Mouse (Mus musculus) limb, embryonic 10.5 days (tissue): ENCODE data around the gene Noc3l. TPM values are rescaled to one million over a fixed set of nuclear protein-coding genes. Genes with fewer than 3 reads are reported as not detected.

Source experiments
- DNase-seq: peaks from one replicate; pipeline ENCODE4 v3.0.0-alpha.2; 2017; ENCODE audit warnings: low spot score
- H3K27ac ChIP-seq: fragments of 300-500 bp; sonication (generic); 2 replicates; pipeline ENCODE4 v1.5.1; 2016; ENCODE audit warnings: mild to moderate bottlenecking
- H3K27me3 ChIP-seq: fragments of 300-500 bp; sonication (generic); 2 replicates; pipeline ENCODE4 v1.6.1; 2016; ENCODE audit warnings: low read depth, mild to moderate bottlenecking; ENCODE audit not compliant: poor library complexity, severe bottlenecking
- H3K36me3 ChIP-seq: fragments of 300-500 bp; sonication (generic); 2 replicates; pipeline ENCODE4 v1.6.1; 2016; ENCODE audit warnings: mild to moderate bottlenecking, moderate library complexity
- H3K4me1 ChIP-seq: fragments of 300-500 bp; sonication (generic); 2 replicates; pipeline ENCODE4 v1.6.1; 2016
- H3K4me3 ChIP-seq: fragments of 300-500 bp; sonication (generic); 2 replicates; pipeline ENCODE4 v1.5.1; 2016; ENCODE audit warnings: mild to moderate bottlenecking, moderate library complexity
- H3K9me3 ChIP-seq: fragments of 300-500 bp; sonication (generic); replicated peaks from 2 replicates; pipeline ENCODE4 v1.6.1; 2016; ENCODE audit warnings: mild to moderate bottlenecking
- WGBS: fragments of 180-500 bp; shearing (Covaris S2); methylation state at CpG from one replicate; pipeline ENCODE4 v1.1.7; 2016; 5-methylcytosine and 5-hydroxymethylcytosine counted together
- polyA plus RNA-seq: library from polyadenylated mRNA; unstranded; fragments of >200 nt; fragmentation: Nextera tagmentation; extraction: Ambion mirVana; gene quantifications from 2 replicates; pipeline ENCODE4 v1.2.1, GENCODE M21; 2016

Noc3l gene
- 11.2 and 11.7 TPM in 2 replicates for polyA plus RNA-seq

DNA sequence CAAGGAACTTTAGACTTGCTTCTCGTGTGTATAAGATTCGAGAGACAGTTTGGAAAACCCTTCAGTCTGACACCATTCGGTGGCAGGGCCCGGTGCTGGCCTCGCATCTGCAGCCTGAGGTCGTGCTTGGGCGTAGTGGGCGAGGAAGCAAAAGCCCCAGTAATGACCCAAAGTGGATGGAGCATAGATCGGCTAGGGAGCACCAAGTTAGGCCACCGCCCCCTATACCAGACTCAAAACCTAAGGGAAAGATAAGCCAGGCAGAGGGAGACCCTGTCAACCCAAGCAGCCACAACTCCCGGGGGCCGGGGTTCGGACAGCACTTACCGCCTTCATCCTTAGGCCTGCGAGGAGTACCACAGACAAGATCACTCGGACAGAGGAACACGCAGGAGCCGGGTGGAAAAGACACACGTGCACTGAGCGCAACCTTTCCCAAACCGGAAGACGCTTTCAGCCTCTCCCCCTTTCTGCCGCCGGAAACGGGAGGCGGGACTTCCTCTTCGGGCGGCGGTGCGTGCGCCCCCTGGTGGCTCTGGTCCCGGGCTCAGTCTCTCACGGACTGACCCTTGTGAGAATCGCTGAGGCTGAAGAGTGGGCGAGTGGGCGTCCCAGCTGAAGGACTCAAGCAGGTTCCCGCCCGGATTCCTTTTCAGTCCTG lies at the start of gene Noc3l:
TSS of gene Noc3l (minus strand) at position 472 of the 661 bp plus-strand sequence.
- Histone ChIP-seq H3K27ac (peak within 1 kb of the TSS; percentile 89), H3K9me3 (no peaks in the 10 kb centered on the region), H3K4me3 (peak within 1 kb of the TSS; percentile 87), H3K27me3 (no peaks in the 10 kb centered on the region), H3K4me1 (peaks cover 19% of the 10 kb centered on the region), H3K36me3 (peaks cover 27% of the 10 kb centered on the region)
- peak; percentile 99 for DNase-seq
- under 1% methylated on average over 38 of the region's 38 CpGs for WGBS

DNA sequence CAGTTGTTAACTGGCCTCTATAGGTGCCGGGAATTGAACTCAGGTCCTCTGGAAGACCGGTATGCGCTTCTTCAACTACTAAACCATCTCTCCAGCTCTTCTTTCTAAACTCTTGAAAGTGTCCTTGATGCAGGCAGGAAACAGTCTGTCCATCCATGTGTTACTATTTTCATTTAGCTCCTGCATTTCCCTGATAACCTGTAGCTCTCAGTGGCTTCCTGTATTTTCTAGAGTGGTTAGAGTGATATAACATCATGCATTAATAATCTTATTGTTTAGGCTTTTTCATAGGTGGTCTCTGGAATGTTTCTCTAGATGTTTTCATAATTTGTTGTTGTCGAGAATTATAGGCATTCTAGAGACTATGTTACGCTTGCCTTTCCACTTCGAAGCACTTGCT lies 43.5 kb upstream of the Noc3l start:
- no peaks in the 10 kb centered on the region for H3K9me3 ChIP-seq
- no peaks in the 10 kb centered on the region for H3K27me3 ChIP-seq
- H3K4me3 ChIP-seq: no peak overlapping the region
- H3K36me3 ChIP-seq: no peaks in the 10 kb centered on the region
- H3K27ac ChIP-seq: no peak overlapping the region
- DNase-seq: no peak
- 97% methylated on average over 6 of the region's 6 CpGs for WGBS
- no peaks in the 10 kb centered on the region for H3K4me1 ChIP-seq

DNA sequence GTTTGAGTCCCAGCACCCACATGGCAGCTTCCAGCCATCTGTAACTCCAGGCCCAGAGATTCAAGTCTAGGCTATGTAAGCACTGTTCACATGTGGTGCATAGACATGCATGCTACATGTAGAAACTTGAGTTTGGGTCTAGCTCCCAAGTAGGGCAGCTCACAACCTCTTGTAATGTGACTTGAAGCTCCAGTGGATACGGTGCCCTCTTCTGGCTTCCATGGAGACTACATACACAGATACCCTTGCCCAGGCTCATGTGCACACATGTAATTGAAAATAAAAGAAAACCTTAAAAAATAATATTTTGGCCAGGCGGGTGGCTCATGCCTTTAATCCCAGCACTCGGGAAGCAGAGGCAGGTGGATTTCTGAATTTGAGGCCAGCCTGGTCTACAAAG lies 39.2 kb upstream of the Noc3l start:
- no peaks in the 10 kb centered on the region for H3K27me3 ChIP-seq
- H3K36me3 ChIP-seq: no peaks in the 10 kb centered on the region
- H3K27ac ChIP-seq: no peak overlapping the region
- no peak overlapping the region for H3K4me3 ChIP-seq
- WGBS: 94% methylated on average over 3 of the region's 3 CpGs
- no peaks in the 10 kb centered on the region for H3K4me1 ChIP-seq
- DNase-seq: no peak
- no peaks in the 10 kb centered on the region for H3K9me3 ChIP-seq

DNA sequence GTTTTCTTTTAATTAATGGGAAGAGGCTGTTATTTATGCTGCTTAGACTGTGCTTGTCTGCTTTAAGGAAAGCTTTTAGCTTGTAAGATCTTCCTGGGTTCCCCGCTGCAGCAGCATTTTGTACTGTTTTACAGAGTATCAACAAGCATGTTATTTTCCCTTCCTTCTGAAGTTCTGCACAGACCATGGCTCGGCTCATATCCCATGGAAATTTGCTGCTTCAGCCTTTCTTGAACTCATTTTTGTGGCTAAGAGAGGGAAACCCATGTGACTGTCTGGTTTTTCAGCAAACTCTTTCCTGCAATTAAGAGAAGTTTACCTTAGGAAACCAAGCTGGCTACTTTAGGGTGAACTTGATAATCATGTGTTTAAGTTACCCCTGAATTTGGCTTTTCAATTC lies 27.3 kb upstream of the Noc3l start:
- H3K4me1 ChIP-seq: no peaks in the 10 kb centered on the region
- no peak overlapping the region for H3K4me3 ChIP-seq
- no peaks in the 10 kb centered on the region for H3K36me3 ChIP-seq
- no peak for DNase-seq
- H3K27me3 ChIP-seq: no peaks in the 10 kb centered on the region
- H3K9me3 ChIP-seq: no peaks in the 10 kb centered on the region
- 82% methylated on average over 2 of the region's 2 CpGs for WGBS
- no peak overlapping the region for H3K27ac ChIP-seq

DNA sequence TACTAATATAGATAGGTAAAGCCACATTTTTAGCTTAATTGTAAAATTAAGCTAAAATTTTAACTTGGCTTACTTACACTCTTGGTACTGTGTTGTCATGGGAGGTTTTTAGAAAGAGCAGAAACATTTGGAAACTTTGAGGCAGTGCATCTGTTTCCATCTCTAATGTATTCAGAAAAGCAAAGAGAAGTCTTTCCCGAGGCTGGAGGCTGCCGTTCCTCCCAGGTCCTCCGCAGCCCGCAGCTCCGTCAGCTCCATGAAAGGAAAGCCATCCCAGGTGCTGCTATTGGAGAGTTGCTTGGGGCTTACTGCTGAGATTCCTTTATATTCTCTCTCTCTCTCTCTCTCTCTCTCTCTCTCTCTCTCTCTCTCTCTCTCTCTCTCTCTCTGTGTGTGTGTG lies 25.8 kb upstream of the Noc3l start:
- Histone ChIP-seq H3K27me3 (no peaks in the 10 kb centered on the region), H3K27ac (no peak overlapping the region), H3K9me3 (no peaks in the 10 kb centered on the region), H3K36me3 (no peaks in the 10 kb centered on the region), H3K4me3 (no peak overlapping the region), H3K4me1 (no peaks in the 10 kb centered on the region)
- WGBS: 82% methylated on average over 5 of the region's 5 CpGs
- DNase-seq: no peak

DNA sequence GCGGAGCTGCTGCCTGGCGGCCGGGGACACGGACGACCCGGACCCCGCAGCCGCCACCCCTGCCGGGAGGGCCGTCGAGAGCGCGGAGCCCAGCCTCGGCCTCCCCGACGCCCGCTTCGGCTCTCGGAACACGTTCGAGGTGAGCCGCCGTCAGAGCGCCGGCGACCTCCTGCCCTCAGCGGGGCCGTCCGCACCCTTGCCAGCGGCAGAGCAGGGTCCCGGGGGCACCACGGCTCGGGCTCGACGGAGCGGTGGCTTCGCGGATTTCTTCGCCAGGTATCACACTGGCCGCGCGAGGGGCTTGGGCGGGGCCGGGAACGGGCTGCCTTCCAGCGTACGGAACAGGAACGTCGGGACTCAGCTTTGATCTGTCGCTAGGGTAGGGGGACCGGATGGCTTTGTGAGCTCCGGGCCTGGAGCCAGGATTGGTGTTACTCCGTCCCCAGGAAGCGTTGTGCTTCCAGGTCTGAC lies 18.2 kb upstream of the Noc3l start:
- Histone ChIP-seq H3K36me3 (no peaks in the 10 kb centered on the region), H3K27ac (peak overlapping the region; percentile 90), H3K27me3 (no peaks in the 10 kb centered on the region), H3K4me1 (peaks cover 7% of the 10 kb centered on the region; the same call in 1 of the 2 replicates), H3K9me3 (no peaks in the 10 kb centered on the region), H3K4me3 (peak overlapping the region; percentile 89)
- peak; percentile 73 for DNase-seq
- WGBS: under 1% methylated on average over 54 of the region's 54 CpGs

DNA sequence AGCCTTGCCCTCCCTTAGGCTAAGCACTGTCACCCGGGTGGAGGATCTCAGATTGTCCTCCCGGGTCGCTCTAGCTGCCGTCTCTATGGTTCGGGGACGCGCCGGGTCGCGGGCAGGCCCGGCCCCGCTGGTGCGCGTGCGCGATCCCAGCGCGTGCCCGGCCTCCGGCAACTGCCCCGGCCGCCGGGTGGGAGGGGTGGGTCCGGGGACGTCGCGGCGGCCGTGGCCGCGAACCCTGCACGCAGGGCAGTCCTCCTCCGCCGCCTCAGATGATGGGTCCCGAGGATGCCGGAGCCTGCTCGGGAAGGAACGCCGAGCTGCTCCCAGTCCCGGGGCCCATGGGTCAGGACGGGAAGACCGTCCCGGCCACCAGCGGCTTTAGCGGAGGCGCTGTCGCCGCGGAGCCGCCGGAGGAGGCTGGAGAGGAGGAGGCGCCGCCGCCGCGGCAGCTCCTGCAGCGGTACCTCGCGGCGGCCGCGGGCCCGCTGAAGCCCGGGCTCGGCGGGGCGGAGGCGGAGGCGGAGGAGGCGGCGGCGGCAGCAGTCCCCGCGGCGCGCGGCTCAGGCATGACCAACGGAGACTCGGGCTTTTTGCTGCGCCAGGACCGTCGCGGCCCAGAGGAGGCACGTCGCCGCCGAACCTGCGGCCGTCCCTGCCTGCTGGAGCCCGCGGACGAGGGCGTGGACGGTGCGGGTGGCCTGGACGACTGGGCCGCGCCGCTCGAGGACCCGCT lies 17.6 kb upstream of the Noc3l start, which contains the start of gene Tbc1d12:
TSS of gene Tbc1d12 (plus strand) at position 142 of the 733 bp plus-strand sequence.
- Histone ChIP-seq H3K27ac (peak within 1 kb of the TSS; percentile 90), H3K9me3 (no peaks in the 10 kb centered on the region), H3K36me3 (no peaks in the 10 kb centered on the region), H3K4me1 (peaks cover 7% of the 10 kb centered on the region; the same call in 1 of the 2 replicates), H3K27me3 (no peaks in the 10 kb centered on the region), H3K4me3 (peak within 1 kb of the TSS; percentile 89)
- DNase-seq: peak; percentile 89
- WGBS: under 1% methylated on average over 101 of the region's 101 CpGs

DNA sequence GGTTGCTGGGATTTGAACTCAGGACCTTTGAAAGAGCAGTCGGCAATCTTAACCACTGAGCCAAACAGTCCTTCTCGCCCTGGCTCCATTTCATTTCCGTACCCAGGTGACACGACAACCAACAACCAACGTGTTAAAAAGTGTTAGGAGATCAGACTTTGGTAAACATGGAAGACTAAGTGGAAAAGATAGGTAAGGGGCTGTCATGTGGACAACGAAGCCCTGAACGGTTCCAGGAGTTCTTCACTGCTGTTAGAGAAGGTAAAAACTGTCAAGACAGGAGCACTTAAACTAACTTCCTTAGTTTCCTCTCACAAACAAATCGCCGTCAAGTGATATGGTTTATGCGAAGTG lies 17.0 kb upstream of the Noc3l start:
- 24% methylated on average over 10 of the region's 10 CpGs for WGBS
- H3K36me3 ChIP-seq: no peaks in the 10 kb centered on the region
- peaks cover 7% of the 10 kb centered on the region; the same call in 1 of the 2 replicates for H3K4me1 ChIP-seq
- no peaks in the 10 kb centered on the region for H3K27me3 ChIP-seq
- H3K27ac ChIP-seq: peak overlapping the region; percentile 90
- H3K9me3 ChIP-seq: no peaks in the 10 kb centered on the region
- DNase-seq: no peak
- peak overlapping the region; percentile 89 for H3K4me3 ChIP-seq

DNA sequence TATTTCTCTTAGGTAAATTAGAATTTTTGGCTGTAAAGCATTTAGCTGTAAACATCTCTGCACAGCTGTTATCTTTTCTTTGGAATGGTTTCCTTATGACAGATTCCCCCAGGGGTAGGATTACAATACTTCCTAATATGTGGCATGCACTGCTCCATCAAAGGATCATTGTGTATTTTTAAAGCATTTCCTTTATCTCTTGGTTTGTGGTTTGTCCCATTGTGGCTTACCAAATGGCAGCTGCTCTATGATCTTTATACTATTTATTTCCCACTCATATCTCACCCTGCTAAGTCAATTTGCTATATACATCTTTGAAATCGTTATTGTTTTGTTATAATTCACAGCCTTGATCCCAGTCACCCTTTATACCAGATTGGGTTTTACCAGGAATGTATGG lies 14.2 kb upstream of the Noc3l start:
- no peaks in the 10 kb centered on the region for H3K9me3 ChIP-seq
- 82% methylated on average over 1 of the region's 1 CpGs for WGBS

DNA sequence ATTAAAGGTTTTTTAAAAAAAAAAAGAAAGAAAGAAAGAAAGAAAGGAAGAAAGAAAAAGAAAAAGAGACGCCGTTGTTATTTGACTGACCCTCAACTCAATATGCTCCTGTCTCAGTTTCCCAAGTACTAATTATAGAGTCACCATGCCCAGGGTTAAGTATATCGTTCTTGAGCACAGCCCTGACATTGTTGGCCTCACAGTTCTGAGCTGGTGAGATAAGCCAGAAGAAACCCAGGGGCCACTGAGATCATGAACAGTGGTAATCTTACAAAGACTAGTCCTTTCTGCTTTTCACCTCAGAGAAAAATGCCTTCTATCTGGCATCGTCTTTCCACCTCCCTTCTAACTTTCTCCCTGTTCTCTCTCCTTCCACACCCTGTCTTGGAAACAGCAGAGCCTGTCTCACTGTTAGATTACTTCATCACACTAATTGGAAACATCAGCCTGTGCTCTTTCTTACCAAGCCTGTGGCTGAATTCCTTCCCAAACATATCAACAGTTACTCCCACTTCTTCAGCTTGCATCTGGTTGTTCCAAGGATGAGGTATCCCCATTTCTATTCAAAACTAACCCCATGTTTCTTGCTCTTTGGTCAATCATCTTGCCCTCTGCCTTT lies 1.3 kb upstream of the Noc3l start:
- WGBS: 76% methylated on average over 4 of the region's 4 CpGs
- DNase-seq: no peak
- Histone ChIP-seq H3K4me3 (no peak overlapping the region), H3K4me1 (peaks cover 19% of the 10 kb centered on the region), H3K27ac (no peak overlapping the region), H3K27me3 (no peaks in the 10 kb centered on the region), H3K36me3 (peaks cover 13% of the 10 kb centered on the region), H3K9me3 (no peaks in the 10 kb centered on the region)

More for the DNA sequence above, 14.2 kb upstream of the Noc3l start:
- Histone ChIP-seq H3K27ac (no peak overlapping the region), H3K4me1 (peaks cover 7% of the 10 kb centered on the region; the same call in 1 of the 2 replicates), H3K36me3 (no peaks in the 10 kb centered on the region), H3K4me3 (no peak overlapping the region), H3K27me3 (no peaks in the 10 kb centered on the region)
- DNase-seq: no peak

DNA sequence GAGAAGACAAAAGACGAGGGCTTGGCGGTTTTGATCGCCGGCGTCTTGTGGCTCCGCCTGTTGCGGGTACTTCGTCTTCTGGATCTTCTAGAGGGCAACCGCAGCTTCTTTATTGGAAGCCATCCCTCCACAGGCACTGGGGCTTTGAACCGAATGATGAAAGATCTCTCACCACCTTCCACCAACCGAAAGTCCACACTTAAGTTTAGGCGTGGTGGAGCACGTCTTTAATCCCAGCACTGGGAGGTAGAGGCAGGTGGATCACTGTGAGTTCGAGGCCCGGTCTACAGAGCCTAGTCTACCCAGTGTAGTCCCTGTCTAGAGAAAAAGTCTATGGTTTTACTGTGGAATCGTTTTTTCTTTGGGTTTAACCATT lies 378 bp upstream of the Noc3l start:
- DNase-seq: no peak
- Histone ChIP-seq H3K4me3 (peak overlapping the region; percentile 87), H3K4me1 (peaks cover 19% of the 10 kb centered on the region), H3K9me3 (no peaks in the 10 kb centered on the region), H3K27ac (peak overlapping the region; percentile 89), H3K36me3 (peaks cover 22% of the 10 kb centered on the region), H3K27me3 (no peaks in the 10 kb centered on the region)
- WGBS: 14% methylated on average over 16 of the region's 16 CpGs

DNA sequence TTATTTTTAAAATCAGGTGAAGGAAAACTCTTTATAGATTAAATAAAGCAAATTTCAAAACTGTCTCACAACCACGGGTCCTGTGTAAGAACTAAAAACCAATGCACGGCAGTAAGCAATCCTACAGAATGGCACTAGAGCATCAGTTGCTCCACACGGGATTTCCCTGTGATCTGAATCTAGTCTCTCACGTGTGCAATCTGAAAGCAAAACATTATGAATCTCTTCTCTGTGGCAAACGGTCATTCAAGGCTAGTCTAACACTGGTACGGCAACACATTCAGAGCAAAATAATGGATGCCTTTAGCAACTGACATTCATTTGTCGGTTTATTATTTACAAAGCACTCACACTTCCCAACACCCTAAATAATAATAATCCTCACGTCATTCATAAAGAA lies 846 bp downstream of the Noc3l start:
- Histone ChIP-seq H3K4me1 (peaks cover 19% of the 10 kb centered on the region), H3K27ac (peak overlapping the region; percentile 89), H3K36me3 (peaks cover 33% of the 10 kb centered on the region), H3K9me3 (no peaks in the 10 kb centered on the region), H3K4me3 (peak overlapping the region; percentile 87), H3K27me3 (no peaks in the 10 kb centered on the region)
- DNase-seq: no peak
- WGBS: 46% methylated on average over 8 of the region's 8 CpGs

DNA sequence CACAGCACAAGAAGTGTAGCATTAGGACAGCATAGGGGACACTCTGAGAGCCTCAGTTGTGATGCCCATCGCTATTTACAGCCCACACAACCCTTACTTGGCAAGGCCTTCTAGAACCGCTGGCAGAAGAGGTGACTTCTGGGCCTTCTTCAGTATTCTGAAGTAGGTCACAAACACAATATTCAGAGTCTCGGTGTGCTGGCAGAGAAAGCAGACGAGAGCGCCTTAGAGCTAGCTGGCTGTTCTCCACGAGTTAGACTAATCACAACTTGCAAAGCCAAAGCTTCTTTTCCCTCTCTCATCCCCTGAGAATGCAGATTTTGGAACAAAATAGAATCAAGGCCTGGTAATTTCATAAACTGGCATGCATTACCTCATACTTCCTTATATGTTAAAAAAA lies 20.2 kb downstream of the Noc3l start:
- Histone ChIP-seq H3K27me3 (no peaks in the 10 kb centered on the region), H3K4me1 (no peaks in the 10 kb centered on the region), H3K9me3 (no peaks in the 10 kb centered on the region), H3K36me3 (peaks cover 94% of the 10 kb centered on the region), H3K4me3 (no peak overlapping the region), H3K27ac (no peak overlapping the region)
- 95% methylated on average over 6 of the region's 6 CpGs for WGBS
- DNase-seq: no peak
